Mouse (Mus musculus): ENCODE measurements around the gene Tkfc. TPM values are rescaled to one million over a fixed set of nuclear protein-coding genes. Genes with fewer than 3 reads are reported as not detected.
"Not testable (repeated sequence)": the region's sequence is repeated elsewhere in the genome, so short reads cannot be mapped to it uniquely, and the experiment has no call there.

The Tkfc gene
- polyA plus RNA-seq, 1 experiment from 2014 or later, result 25.4 TPM

DNA sequence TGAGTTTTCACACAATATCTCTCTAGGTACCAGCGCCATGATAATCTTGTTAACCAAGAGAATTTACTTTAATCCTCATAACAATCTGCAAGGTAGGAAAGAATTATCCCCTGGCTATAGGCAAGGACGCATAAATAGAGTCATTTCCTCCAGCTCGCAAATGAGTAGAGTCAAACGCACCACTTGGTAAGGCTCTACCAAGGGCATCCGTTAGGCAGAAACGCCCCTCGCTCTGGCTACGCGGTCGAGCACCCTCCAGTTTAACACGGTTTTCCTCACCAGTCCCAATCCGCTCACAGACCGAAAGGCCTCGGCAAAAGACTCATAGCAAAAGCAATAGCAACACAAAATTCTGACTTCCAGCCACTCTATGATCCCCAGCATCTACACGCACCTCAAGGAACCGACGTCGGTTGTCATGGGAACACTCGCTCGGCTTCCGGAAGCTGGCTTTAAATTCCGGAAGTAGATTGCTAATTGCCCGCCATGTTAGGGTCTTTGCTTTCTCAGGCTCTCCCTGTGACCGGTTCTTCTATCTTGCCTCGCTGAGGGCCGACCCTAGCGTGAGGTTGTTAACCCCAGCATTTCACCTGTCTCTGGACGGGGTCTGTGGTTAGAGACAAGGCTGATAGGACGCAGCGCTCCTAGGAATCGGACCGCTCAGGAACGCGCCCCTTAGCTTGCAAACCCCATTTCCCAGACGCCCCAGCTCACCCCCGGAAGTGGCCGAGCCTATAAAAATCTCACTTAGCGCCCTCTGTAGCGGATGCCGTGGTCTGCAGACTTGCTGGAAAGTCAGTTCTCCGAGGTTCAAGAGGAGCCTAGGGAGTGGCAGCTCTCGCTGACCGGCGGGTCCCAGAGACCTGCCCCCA lies 28.5 kb downstream of the Tkfc start, which contains the start of the genes Cyb561a3 and Tmem138:
Gene Cyb561a3 (plus strand): TSS at position 483 of the 872 bp plus-strand sequence.
Gene Tmem138 (minus strand): TSS at position 673 of the 872 bp plus-strand sequence.
- peak within 1 kb of the TSS; percentile 68 for H3K9ac ChIP-seq (ENCODE audit: low read depth, low read length)
- H3K9me3 ChIP-seq (replicated peaks; ENCODE audit: control insufficient read depth, low read length, poor library complexity, severe bottlenecking), result no peaks in the 10 kb centered on the region
- peaks cover 21% of the 10 kb centered on the region for H3K4me1 ChIP-seq (ENCODE audit: control insufficient read depth, insufficient read depth, low read length)
- H3K27me3 ChIP-seq (ENCODE audit: control insufficient read depth, insufficient read depth, low read depth, low read length), result no peaks in the 10 kb centered on the region
- ATAC-seq, result peak; percentile 97
- peaks cover 11% of the 10 kb centered on the region for H3K36me3 ChIP-seq (ENCODE audit: control insufficient read depth, insufficient read depth, low read length)
- H3K4me2 ChIP-seq (ENCODE audit: low read length), result peak within 1 kb of the TSS; percentile 82
- H3K27ac ChIP-seq (ENCODE audit: low read length), result peak within 1 kb of the TSS; percentile 97
- peak within 1 kb of the TSS; percentile 69 for H3K4me3 ChIP-seq (ENCODE audit: low read depth, low read length)
- under 1% methylated on average over 44 of the region's 44 CpGs for WGBS

DNA sequence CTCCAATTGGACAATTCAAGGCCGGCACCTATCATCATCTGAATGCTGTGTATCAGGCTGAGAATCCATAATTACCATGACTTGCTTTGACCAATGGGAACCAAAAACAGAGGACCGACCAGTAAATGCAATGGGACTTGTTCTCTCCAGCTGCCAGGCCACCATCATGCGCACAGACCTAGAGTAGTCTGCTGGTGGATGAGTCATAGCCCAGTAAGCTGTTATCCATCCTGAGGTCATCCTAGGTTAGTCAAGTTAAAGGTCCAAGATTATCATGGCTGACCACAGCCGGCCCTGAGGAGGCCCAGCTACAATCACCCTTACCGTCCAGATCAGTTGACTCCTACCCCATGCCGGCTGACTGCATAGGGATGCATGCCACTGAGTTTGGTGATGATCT lies 35.8 kb downstream of the Tkfc start:
- no peaks in the 10 kb centered on the region for H3K27me3 ChIP-seq (ENCODE audit: control insufficient read depth, insufficient read depth, low read depth, low read length)
- no peak for ATAC-seq
- no peaks in the 10 kb centered on the region for H3K4me1 ChIP-seq (ENCODE audit: control insufficient read depth, insufficient read depth, low read length)
- no peak overlapping the region for H3K4me2 ChIP-seq (ENCODE audit: low read length)
- no peak overlapping the region for H3K27ac ChIP-seq (ENCODE audit: low read length)
- WGBS, result 96% methylated on average over 6 of the region's 6 CpGs
- H3K36me3 ChIP-seq (ENCODE audit: control insufficient read depth, insufficient read depth, low read length), result peaks cover 24% of the 10 kb centered on the region
- no peak overlapping the region for H3K9ac ChIP-seq (ENCODE audit: low read depth, low read length)
- no peaks in the 10 kb centered on the region for H3K9me3 ChIP-seq (replicated peaks; ENCODE audit: control insufficient read depth, low read length, poor library complexity, severe bottlenecking)
- no peak overlapping the region for H3K4me3 ChIP-seq (ENCODE audit: low read depth, low read length)

DNA sequence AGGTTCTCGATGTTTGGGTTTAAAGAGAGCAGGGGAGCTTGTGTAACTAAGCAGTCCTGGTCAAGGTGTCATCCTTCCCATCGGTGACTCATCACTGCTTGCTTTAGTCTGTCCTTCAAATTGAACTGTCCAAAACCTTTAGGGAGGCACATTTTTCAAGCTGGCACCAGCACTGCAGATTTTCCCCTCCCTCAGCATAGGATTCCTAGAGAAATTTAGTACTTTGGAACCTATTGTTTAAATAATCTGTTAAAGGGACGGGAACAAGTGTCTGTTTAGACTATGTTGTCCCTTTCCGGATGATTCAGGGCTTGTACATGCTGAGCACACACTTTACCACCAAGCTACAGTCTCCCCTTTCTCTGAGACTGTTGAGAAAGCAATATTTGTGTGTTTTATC lies 40.2 kb downstream of the Tkfc start:
- H3K4me1 ChIP-seq (ENCODE audit: control insufficient read depth, insufficient read depth, low read length), result no peaks in the 10 kb centered on the region
- no peak for ATAC-seq
- H3K4me2 ChIP-seq (ENCODE audit: low read length), result no peak overlapping the region
- H3K4me3 ChIP-seq (ENCODE audit: low read depth, low read length), result no peak overlapping the region
- peaks cover 2% of the 10 kb centered on the region; the same call in 1 of the 2 replicates for H3K36me3 ChIP-seq (ENCODE audit: control insufficient read depth, insufficient read depth, low read length)
- no peaks in the 10 kb centered on the region for H3K27me3 ChIP-seq (ENCODE audit: control insufficient read depth, insufficient read depth, low read depth, low read length)
- H3K9ac ChIP-seq (ENCODE audit: low read depth, low read length), result no peak overlapping the region
- no peak overlapping the region for H3K27ac ChIP-seq (ENCODE audit: low read length)
- WGBS, result 89% methylated on average over 4 of the region's 4 CpGs
- H3K9me3 ChIP-seq (replicated peaks; ENCODE audit: control insufficient read depth, low read length, poor library complexity, severe bottlenecking), result no peaks in the 10 kb centered on the region

DNA sequence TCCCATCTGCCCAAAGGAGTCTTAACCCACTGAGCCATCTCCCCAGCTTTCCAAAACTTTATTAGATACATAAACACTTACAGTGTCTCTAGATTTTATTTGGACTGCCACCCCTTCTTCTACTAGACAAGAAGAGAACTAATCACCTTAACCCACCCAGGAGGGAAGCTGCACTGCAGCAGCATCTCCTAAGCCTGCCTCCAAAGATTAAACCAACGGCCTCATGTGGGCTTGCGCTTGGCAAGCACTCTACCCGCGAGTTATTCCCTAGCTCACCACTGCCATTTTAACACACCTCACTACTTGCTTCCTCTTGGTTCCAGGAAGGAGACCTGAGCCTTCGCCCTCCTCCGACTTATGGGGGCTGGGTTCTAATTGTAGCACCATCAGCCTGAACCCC lies 41.2 kb downstream of the Tkfc start:
- H3K27me3 ChIP-seq (ENCODE audit: control insufficient read depth, insufficient read depth, low read depth, low read length), result no peaks in the 10 kb centered on the region
- H3K4me3 ChIP-seq (ENCODE audit: low read depth, low read length), result no peak overlapping the region
- WGBS, result 84% methylated on average over 6 of the region's 6 CpGs
- no peaks in the 10 kb centered on the region for H3K36me3 ChIP-seq (ENCODE audit: control insufficient read depth, insufficient read depth, low read length)
- no peak overlapping the region for H3K9ac ChIP-seq (ENCODE audit: low read depth, low read length)
- ATAC-seq, result no peak
- no peaks in the 10 kb centered on the region for H3K4me1 ChIP-seq (ENCODE audit: control insufficient read depth, insufficient read depth, low read length)
- H3K27ac ChIP-seq (ENCODE audit: low read length), result no peak overlapping the region
- H3K4me2 ChIP-seq (ENCODE audit: low read length), result no peak overlapping the region
- H3K9me3 ChIP-seq (replicated peaks; ENCODE audit: control insufficient read depth, low read length, poor library complexity, severe bottlenecking), result no peaks in the 10 kb centered on the region

DNA sequence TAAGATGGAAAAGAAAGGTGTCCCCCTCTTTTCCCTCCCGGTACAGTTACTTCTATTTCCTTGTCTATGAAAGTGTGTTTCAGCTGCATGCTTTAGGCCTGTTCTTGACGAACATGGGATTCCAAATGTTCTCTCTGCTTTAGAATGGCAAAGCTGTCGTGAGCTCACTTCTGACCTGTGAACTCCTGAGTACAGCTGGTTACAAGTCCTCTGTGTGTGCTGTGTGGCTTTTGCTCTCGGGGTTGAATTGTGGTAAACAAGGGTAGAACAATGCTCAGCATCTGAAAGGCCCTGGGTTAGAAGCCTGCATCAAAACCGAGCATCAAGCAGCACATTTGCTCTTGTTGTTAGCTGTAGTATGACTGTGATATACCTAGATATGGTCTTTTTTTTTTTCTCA lies 43.1 kb downstream of the Tkfc start:
- WGBS, result 59% methylated on average over 5 of the region's 5 CpGs
- no peaks in the 10 kb centered on the region for H3K36me3 ChIP-seq (ENCODE audit: control insufficient read depth, insufficient read depth, low read length)
- H3K27me3 ChIP-seq (ENCODE audit: control insufficient read depth, insufficient read depth, low read depth, low read length), result no peaks in the 10 kb centered on the region
- H3K9ac ChIP-seq (ENCODE audit: low read depth, low read length), result no peak overlapping the region
- no peaks in the 10 kb centered on the region for H3K4me1 ChIP-seq (ENCODE audit: control insufficient read depth, insufficient read depth, low read length)
- no peak for ATAC-seq
- no peak overlapping the region for H3K27ac ChIP-seq (ENCODE audit: low read length)
- no peak overlapping the region for H3K4me2 ChIP-seq (ENCODE audit: low read length)
- H3K4me3 ChIP-seq (ENCODE audit: low read depth, low read length), result no peak overlapping the region
- H3K9me3 ChIP-seq (replicated peaks; ENCODE audit: control insufficient read depth, low read length, poor library complexity, severe bottlenecking), result no peaks in the 10 kb centered on the region

DNA sequence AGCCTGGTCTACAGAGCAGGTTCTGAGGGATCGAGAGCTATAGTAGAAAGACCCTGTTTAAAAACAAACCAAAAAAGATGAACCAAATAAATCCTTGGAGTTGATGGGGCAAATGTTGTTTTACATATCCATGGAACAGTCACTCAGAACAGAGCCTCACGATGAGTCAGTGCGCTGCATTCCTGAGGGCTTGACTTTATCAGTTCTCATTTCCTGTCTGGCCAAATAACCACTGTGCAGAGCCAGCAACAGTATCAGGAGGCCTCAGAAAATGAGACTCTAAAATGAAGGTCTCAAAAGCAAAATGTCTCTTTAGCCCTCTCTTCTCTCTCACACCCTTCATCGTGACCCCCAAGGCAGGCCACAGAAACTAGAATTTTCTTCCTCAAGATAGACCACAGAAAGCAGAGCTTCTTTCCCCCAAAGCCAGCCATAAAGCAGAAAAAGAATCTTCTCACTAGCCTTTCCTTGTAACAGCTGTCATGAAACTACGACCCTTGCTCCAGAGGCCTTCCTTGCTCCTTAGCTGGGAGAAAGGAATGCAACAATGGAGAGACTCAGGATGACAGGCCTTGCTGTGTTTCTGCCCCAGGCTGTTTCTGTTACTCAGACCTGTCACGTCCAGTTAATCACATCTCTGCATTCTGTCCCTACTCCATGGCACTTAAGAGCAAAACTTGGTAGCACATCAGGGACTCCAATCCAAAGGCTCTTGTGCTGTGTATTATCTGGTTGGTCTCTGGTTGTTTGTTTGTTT lies 43.7 kb downstream of the Tkfc start:
- no peaks in the 10 kb centered on the region for H3K9me3 ChIP-seq (replicated peaks; ENCODE audit: control insufficient read depth, low read length, poor library complexity, severe bottlenecking)
- ATAC-seq, result no peak
- no peaks in the 10 kb centered on the region for H3K27me3 ChIP-seq (ENCODE audit: control insufficient read depth, insufficient read depth, low read depth, low read length)
- no peak overlapping the region for H3K27ac ChIP-seq (ENCODE audit: low read length)
- H3K4me3 ChIP-seq (ENCODE audit: low read depth, low read length), result no peak overlapping the region
- WGBS, result 70% methylated on average over 6 of the region's 6 CpGs
- no peaks in the 10 kb centered on the region for H3K36me3 ChIP-seq (ENCODE audit: control insufficient read depth, insufficient read depth, low read length)
- no peak overlapping the region for H3K4me2 ChIP-seq (ENCODE audit: low read length)
- H3K4me1 ChIP-seq (ENCODE audit: control insufficient read depth, insufficient read depth, low read length), result peaks cover 3% of the 10 kb centered on the region; the same call in 1 of the 2 replicates
- H3K9ac ChIP-seq (ENCODE audit: low read depth, low read length), result no peak overlapping the region

DNA sequence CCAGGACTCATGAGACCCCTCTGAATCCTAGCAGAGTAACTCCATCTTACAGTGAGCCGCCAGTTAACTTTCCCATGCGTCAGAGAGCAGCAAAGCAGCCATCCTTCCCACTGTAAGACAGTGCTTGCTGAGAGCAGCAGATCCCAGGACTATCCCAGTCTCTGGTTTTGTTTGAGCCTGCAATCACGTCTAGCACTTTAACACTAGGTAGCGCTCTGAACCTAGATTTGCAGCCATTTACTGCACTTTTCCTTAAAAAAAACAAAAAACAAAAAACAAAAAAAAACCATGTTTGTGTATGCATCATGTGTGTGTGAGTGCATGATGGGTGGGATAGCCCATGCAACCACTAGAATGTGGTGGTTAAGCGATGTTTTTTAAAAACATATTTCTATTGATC lies 45.3 kb downstream of the Tkfc start:
- Histone ChIP-seq H3K4me2 (ENCODE audit: low read length) (no peak overlapping the region), H3K9ac (ENCODE audit: low read depth, low read length) (no peak overlapping the region), H3K36me3 (ENCODE audit: control insufficient read depth, insufficient read depth, low read length) (no peaks in the 10 kb centered on the region), H3K27me3 (ENCODE audit: control insufficient read depth, insufficient read depth, low read depth, low read length) (no peaks in the 10 kb centered on the region), H3K9me3 (replicated peaks; ENCODE audit: control insufficient read depth, low read length, poor library complexity, severe bottlenecking) (no peaks in the 10 kb centered on the region), H3K27ac (ENCODE audit: low read length) (no peak overlapping the region), H3K4me3 (ENCODE audit: low read depth, low read length) (no peak overlapping the region), H3K4me1 (ENCODE audit: control insufficient read depth, insufficient read depth, low read length) (peaks cover 11% of the 10 kb centered on the region)
- WGBS, result 37% methylated on average over 5 of the region's 5 CpGs
- no peak for ATAC-seq

DNA sequence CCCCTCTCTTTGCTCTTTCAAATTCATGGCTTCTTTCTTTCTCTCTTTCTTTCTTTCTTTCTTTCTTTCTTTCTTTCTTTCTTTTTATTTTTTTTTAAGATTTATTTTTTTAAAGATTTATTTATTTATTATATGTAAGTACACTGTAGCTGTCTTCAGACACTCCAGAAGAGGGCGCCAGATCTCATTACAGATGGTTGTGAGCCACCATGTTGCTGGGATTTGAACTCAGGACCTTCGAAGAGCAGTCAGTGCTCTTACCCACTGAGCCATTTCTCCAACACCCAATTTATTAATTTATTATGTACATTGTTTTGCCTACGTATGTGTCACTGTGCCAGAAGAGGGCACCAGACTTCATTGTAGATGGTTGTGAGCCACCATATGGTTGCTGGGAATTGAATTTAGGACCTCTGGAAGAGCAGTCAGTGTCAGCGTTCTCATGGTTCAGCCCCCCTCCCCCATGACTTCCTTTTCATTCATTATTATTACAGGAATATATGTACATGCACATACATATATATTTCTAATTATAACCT lies 47.5 kb downstream of the Tkfc start:
- not testable (repeated sequence) for H3K27ac ChIP-seq (ENCODE audit: low read length); H3K4me3 ChIP-seq (ENCODE audit: low read depth, low read length); H3K27me3 ChIP-seq (ENCODE audit: control insufficient read depth, insufficient read depth, low read depth, low read length); H3K9ac ChIP-seq (ENCODE audit: low read depth, low read length); H3K9me3 ChIP-seq (replicated peaks; ENCODE audit: control insufficient read depth, low read length, poor library complexity, severe bottlenecking); ATAC-seq; H3K4me2 ChIP-seq (ENCODE audit: low read length); H3K36me3 ChIP-seq (ENCODE audit: control insufficient read depth, insufficient read depth, low read length)
- 77% methylated on average over 4 of the region's 4 CpGs for WGBS
- peaks cover 19% of the 10 kb centered on the region for H3K4me1 ChIP-seq (ENCODE audit: control insufficient read depth, insufficient read depth, low read length)

DNA sequence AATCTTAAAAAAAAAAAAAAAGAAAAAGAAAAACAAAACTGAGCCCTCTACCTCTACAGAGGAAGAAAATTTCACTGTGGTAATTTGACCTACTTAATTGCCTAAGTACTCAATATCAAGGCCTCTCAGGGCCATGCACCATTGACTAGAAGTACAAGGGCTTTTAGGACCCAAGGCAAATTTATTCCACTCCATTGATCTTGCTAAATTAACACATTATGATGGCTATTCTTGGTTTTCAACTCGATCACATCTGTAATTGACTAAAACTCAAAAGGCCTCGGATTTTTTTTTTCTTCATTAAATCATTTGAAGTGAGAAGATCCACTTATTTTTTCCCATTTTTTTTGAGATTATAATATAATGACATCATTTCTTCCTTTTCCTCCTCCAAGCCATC lies 48.0 kb downstream of the Tkfc start:
- no peak overlapping the region for H3K4me3 ChIP-seq (ENCODE audit: low read depth, low read length)
- ATAC-seq, result no peak
- no peaks in the 10 kb centered on the region for H3K27me3 ChIP-seq (ENCODE audit: control insufficient read depth, insufficient read depth, low read depth, low read length)
- peaks cover 3% of the 10 kb centered on the region for H3K36me3 ChIP-seq (ENCODE audit: control insufficient read depth, insufficient read depth, low read length)
- H3K27ac ChIP-seq (ENCODE audit: low read length), result no peak overlapping the region
- H3K4me1 ChIP-seq (ENCODE audit: control insufficient read depth, insufficient read depth, low read length), result peaks cover 19% of the 10 kb centered on the region
- no peak overlapping the region for H3K9ac ChIP-seq (ENCODE audit: low read depth, low read length)
- no peaks in the 10 kb centered on the region for H3K9me3 ChIP-seq (replicated peaks; ENCODE audit: control insufficient read depth, low read length, poor library complexity, severe bottlenecking)
- WGBS, result 82% methylated on average over 2 of the region's 2 CpGs
- no peak overlapping the region for H3K4me2 ChIP-seq (ENCODE audit: low read length)
